Mouse (Mus musculus): ENCODE data around the gene Cars2.
"Not testable (repeated sequence)": the region's sequence is repeated elsewhere in the genome, so short reads cannot be mapped to it uniquely, and the experiment has no call there.

Cars2 gene

GRCm38 (mm10) chr8:11550281-11550948 is at the start of gene Cars2:
Gene Cars2 (minus strand): TSS chr8:11550783.
- DNase-seq = peak; percentile 98

GRCm38 (mm10) chr8:11593222-11593884 is 42.8 kb upstream of the Cars2 start:
- no peak for DNase-seq

- no peak for DNase-seq
Measured at GRCm38 (mm10) chr8:11592296-11592695, 41.7 kb upstream of the Cars2 start.

- DNase-seq = no peak
Measured at GRCm38 (mm10) chr8:11591837-11592236, 41.3 kb upstream of the Cars2 start.

GRCm38 (mm10) chr8:11586374-11586745 is 35.8 kb upstream of the Cars2 start:
- DNase-seq = no peak

GRCm38 (mm10) chr8:11585513-11586373 is 35.2 kb upstream of the Cars2 start:
- no peak for DNase-seq

GRCm38 (mm10) chr8:11575604-11576384 is 25.2 kb upstream of the Cars2 start:
- no peak for DNase-seq

- DNase-seq = no peak
Measured at GRCm38 (mm10) chr8:11574911-11575603, 24.5 kb upstream of the Cars2 start.

- no peak for DNase-seq
Measured at GRCm38 (mm10) chr8:11572428-11572827, 21.8 kb upstream of the Cars2 start.

GRCm38 (mm10) chr8:11571950-11572349 is 21.4 kb upstream of the Cars2 start:
- DNase-seq = no peak

GRCm38 (mm10) chr8:11570742-11571141 is 20.2 kb upstream of the Cars2 start:
- DNase-seq = no peak

- no peak for DNase-seq
Measured at GRCm38 (mm10) chr8:11569260-11570097, 18.9 kb upstream of the Cars2 start.

- DNase-seq = not testable (repeated sequence)
Measured at GRCm38 (mm10) chr8:11568193-11568592, 17.6 kb upstream of the Cars2 start.

- no peak for DNase-seq
Measured at GRCm38 (mm10) chr8:11564721-11565120, 14.1 kb upstream of the Cars2 start.

GRCm38 (mm10) chr8:11564236-11564635 is 13.7 kb upstream of the Cars2 start:
- no peak for DNase-seq

GRCm38 (mm10) chr8:11560220-11560619 is 9.6 kb upstream of the Cars2 start:
- DNase-seq = no peak

GRCm38 (mm10) chr8:11559511-11559910 is 8.9 kb upstream of the Cars2 start:
- DNase-seq = no peak

- peak; percentile 98 for DNase-seq
Measured at GRCm38 (mm10) chr8:11557768-11558629, 7.4 kb upstream of the Cars2 start.

- no peak for DNase-seq
Measured at GRCm38 (mm10) chr8:11557424-11557767, 6.8 kb upstream of the Cars2 start.

- peak; percentile 64 for DNase-seq
Measured at GRCm38 (mm10) chr8:11556691-11557423, 6.3 kb upstream of the Cars2 start.
